Mouse (Mus musculus): ENCODE data around the gene Sptbn4. TPM values are rescaled to one million over a fixed set of nuclear protein-coding genes. Genes with fewer than 3 reads are reported as not detected.

Gene Sptbn4
- total RNA-seq, 2 experiments from 2014 or later = 128 to 132 TPM

GRCm38 (mm10) chr7:27322291-27322690, 125.2 kb downstream of the Sptbn4 start:
- DNase-seq (ENCODE audit: low spot score in 2 of 2) = no peak
- intact Hi-C loops (cut with DNase I) = no loop called here

GRCm38 (mm10) chr7:27319411-27319810, 128.1 kb downstream of the Sptbn4 start:
- no peak for DNase-seq (ENCODE audit: low spot score in 2 of 2)
- intact Hi-C loops (cut with DNase I) = no loop called here

DNA sequence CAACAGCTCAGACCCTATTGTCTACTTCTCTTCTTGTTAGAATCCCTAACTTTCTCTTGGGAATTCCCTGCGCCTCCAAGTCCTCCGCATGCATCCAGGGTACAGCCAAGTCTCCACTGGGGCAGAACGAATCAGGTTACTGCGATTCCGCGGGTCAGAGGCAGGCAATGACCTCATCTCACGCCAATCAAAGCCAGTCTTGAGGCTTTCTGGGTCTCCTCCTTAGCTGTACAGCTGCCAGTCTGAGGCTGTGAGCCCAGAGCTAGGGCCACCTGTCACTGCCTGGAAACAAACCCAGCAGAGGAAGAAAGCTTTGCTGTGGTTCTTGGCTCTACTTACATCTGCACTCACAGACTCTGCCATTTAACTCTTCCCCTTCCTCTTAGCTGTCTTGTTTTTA, 131.5 kb downstream of the Sptbn4 start:
- DNase-seq (ENCODE audit: low spot score in 2 of 2) = peak in 1 of 2 experiments; percentile 58
- intact Hi-C loops (cut with DNase I) = no loop called here

DNA sequence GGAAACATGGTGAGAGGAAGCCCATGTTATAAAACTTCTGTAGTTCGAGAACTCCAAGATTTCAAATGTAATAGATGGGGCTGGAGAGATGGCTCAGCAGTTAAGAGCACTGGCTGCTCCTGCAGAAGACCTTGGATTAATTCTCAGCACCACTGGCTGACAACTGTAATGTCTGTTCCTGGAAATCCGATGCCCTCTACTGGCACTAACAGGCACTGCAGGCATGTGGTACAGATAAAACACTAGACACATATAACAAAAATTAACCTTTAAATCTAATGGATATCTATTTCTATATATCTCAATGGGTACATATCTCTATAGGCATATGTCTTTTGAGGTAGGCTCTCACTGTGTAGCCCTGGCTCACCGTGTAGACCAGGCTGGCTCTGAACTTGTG, 133.1 kb downstream of the Sptbn4 start:
- no peak for DNase-seq (ENCODE audit: low spot score in 2 of 2)
- intact Hi-C loops (cut with DNase I) = no loop called here

DNA sequence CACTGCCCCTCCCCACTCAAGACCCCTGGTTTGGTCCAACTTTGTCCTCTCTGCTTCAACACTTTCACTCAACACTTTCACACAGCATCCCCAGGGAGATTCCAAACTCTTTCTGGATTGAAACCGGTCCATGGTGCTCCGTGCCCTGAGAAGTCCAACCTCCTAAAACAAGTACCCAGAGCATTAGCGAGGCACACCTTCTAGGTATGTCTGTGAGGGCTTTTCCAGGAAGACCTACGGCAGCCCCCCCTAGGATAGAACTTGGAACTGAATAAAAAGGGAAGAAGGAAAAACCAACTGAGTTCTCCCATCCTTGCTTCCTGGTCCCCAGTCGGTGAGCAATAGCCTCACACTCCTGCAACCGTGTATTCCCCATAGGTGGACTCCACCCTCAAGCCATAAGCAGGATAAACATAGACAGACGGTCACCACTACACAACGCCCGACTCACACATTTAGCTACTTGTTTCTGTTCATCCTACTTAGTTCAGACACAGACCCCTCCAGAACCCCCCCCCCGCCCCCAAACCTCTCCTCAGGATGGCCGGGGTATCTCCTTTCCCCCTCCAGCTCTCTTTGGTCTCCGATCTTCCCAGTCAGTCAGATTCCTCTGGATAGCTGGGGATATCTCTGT, 135.7 kb downstream of the Sptbn4 start:
- DNase-seq (ENCODE audit: low spot score in 2 of 2) = no peak
- intact Hi-C loops (cut with DNase I) = no loop called here

GRCm38 (mm10) chr7:27310996-27311535, 136.4 kb downstream of the Sptbn4 start:
- DNase-seq (ENCODE audit: low spot score in 2 of 2) = no peak
- intact Hi-C loops (cut with DNase I) = no loop called here

GRCm38 (mm10) chr7:27310306-27310705, 137.2 kb downstream of the Sptbn4 start:
- intact Hi-C loops (cut with DNase I) = no loop called here
- no peak for DNase-seq (ENCODE audit: low spot score in 2 of 2)

DNA sequence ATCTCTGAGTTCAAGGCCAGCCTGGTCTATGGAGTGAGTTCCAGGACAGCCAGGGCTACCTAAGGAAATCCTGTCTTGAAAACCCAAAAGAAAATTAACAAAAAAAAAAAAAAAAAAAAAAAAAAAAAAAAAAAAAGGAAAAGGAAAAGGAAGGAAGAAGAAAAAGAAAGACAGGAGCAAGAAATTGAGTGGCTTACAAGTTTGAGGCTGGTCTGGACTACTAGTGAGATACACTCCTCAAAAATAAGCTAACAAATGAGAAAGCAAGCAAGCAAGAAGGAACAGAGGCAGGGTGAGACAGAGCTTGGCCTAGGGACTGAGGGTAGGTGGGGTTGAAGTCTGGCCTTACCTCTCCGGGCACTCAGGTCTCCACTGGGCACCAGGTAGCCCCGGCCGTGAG, 137.7 kb downstream of the Sptbn4 start:
- intact Hi-C loops (cut with DNase I) = no loop called here

DNA sequence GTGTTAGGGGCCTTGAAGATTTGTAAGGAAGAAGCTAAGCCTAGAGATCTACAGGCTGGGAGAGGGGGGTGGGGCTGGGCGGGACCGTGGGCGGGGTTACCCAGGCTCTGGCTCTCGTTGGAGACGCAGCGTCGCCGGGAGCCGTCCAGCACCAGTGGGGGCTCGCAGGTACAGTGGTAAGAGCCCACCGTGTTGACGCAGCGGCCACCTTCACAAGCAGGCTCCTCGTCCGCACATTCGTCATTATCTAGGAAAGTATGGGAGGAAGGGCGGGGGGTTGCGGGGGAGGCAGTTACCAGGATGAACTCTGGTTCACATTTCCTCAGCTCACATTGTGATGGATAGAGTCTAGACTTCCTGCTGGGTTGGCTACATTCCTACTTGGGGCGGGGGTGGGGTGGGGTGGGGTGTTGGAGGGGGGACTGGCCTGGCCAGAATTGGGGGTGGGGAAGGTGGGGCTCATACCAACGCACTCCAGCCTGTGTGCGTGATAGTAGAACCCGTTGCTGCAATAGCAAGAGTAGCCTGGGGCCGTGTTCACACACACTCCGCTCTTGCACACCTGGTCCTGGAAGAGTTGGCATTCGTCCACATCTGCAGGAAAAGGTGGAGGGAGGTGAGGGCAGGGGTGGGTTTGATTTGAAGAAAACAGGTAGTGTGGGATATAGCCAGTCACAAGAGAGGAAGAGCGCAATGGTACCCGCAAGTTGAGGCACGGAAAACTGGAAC, 138.5 kb downstream of the Sptbn4 start:
- intact Hi-C loops (cut with DNase I) = no loop called here
- no peak for DNase-seq (ENCODE audit: low spot score in 2 of 2)

More for the DNA sequence above, 137.7 kb downstream of the Sptbn4 start:
- no peak for DNase-seq (ENCODE audit: low spot score in 2 of 2)

DNA sequence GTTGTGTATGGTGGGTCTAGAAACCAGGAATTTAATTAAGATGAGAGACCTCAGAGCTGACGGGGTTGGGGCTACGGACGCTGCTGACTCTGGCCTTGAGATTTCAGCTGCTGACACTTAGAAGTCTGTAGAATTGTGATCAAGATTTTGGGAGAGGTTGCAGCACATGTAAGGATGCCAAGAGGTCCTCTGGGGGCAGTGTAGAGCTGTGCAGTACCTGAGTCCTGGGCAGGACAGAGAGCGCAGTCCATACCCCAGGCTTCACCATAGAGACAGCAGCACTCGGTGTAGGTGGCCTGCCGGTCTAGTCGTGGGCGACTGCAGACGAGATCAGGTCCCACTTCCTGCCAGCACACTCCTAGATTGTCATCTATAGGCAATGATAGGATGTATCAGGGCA, 139.9 kb downstream of the Sptbn4 start:
- no peak for DNase-seq (ENCODE audit: low spot score in 2 of 2)
- intact Hi-C loops (cut with DNase I) = no loop called here

Other genes with a start within 250 kb of the Sptbn4 start
- 1 to 10 TPM; 7.3 to 8.0 TPM for gene Itpkc, start 219.0 kb downstream of the Sptbn4 start, total RNA-seq (2021)
- 10 to 100 TPM; 31.2 to 34.8 TPM for gene Coq8b, start 214.7 kb downstream of the Sptbn4 start, total RNA-seq (2021)
- gene Numbl, start 189.3 kb downstream of the Sptbn4 start, total RNA-seq (2021) = 100 to 1,000 TPM; 134 to 139 TPM
- gene Ltbp4, start 110.0 kb downstream of the Sptbn4 start, total RNA-seq (2021) = 10 to 100 TPM; 62.5 to 62.6 TPM
- 10 to 100 TPM; 22.2 to 27.4 TPM for gene Shkbp1, start 91.7 kb downstream of the Sptbn4 start, total RNA-seq (2021)
- not detected for gene Gm20479, start 90.3 kb downstream of the Sptbn4 start, total RNA-seq (2021)
- 10 to 100 TPM; 11.7 to 13.0 TPM for gene Blvrb, start 292 bp upstream of the Sptbn4 start, total RNA-seq (2021)
- 1 to 10 TPM; 3.0 to 3.1 TPM for gene Sertad3, start 26.1 kb upstream of the Sptbn4 start, total RNA-seq (2021)
- 10 to 100 TPM in 1 of 2 experiments, 1 to 10 TPM in 1; 8.7 to 12.9 TPM for gene Sertad1, start 39.2 kb upstream of the Sptbn4 start, total RNA-seq (2021)
- under 1 TPM; 0.57 to 0.66 TPM for gene Prx, start 51.6 kb upstream of the Sptbn4 start, total RNA-seq (2021)
- gene Hipk4, start 75.6 kb upstream of the Sptbn4 start, total RNA-seq (2021) = not detected
- 100 to 1,000 TPM; 805 to 820 TPM for gene Pld3, start 105.5 kb upstream of the Sptbn4 start, total RNA-seq (2021)
- gene 2310022A10Rik, start 105.5 kb upstream of the Sptbn4 start, total RNA-seq (2021) = 10 to 100 TPM; 24.5 to 27.8 TPM
- 100 to 1,000 TPM; 114 to 147 TPM for gene Akt2, start 143.9 kb upstream of the Sptbn4 start, total RNA-seq (2021)
- 100 to 1,000 TPM; 158 to 159 TPM for gene Ttc9b, start 206.2 kb upstream of the Sptbn4 start, total RNA-seq (2021)
- gene Map3k10, start 226.9 kb upstream of the Sptbn4 start, total RNA-seq (2021) = 100 to 1,000 TPM; 228 to 233 TPM
- gene Zfp607b, start 241.7 kb upstream of the Sptbn4 start, total RNA-seq (2021) = 1 to 10 TPM; 8.0 to 8.1 TPM